Mouse (Mus musculus) bone marrow, adult 2 months (tissue): ENCODE measurements at regions not wholly inside any gene's neighbourhood (a gene's known extent, or its start where the extent isn't known, plus 50 kb on each side); places are given as distances from the start of the nearest gene placed in this dataset.

Experiments used
- CTCF ChIP-seq: fragments of 200-500 bp; IDR thresholded peaks from 2 replicates; pipeline ENCODE4 v1.5.1; 2011; ENCODE audit warnings: low read length, control low read depth; ENCODE audit not compliant: control insufficient read depth, insufficient read depth
- POLR2A ChIP-seq: fragments of 200-500 bp; IDR thresholded peaks from 2 replicates; pipeline ENCODE4 v1.6.1; 2011; ENCODE audit warnings: low read depth, mild to moderate bottlenecking, control low read depth, low read length, borderline replicate concordance; ENCODE audit not compliant: control insufficient read depth

DNA sequence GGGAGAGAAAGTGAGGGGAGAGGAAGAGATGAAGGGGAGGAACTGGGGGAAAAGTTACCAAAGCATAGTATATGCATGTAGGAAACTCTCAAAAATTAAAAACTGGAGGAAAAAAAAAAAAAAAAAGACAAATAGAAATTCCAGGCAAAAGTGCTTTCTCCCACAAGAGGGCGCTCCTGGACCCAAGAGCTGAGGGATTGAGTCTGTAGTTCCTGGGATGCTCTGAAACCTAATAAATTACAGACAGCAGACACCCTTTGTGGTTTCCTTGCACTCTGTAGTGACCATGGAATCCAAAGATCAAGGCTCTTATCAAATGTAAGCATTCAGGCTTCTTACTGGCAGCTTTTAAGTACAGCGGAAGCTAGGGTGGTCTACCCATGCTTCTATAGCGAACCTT is 86.7 kb upstream of the Pabpc6 start:
- TF ChIP-seq POLR2A (no peak), CTCF (peak; percentile 39)
